Mouse (Mus musculus) heart, embryonic 12.5 days (tissue): Measurements from ENCODE around the gene BC004004. TPM values are rescaled to one million over a fixed set of nuclear protein-coding genes. Genes with fewer than 3 reads are reported as not detected.

ENCODE experiments used
- ATAC-seq: fragments of 200-750 bp; cut with Nextera tagmentation; 2 replicates; pipeline ENCODE4 v1.8.0; 2017; ENCODE audit warnings: moderate TSS enrichment, moderate library complexity; ENCODE audit not compliant: insufficient number of reproducible peaks, low FRiP score
- H3K27ac ChIP-seq: fragments of 300-500 bp; sonication (generic); 2 replicates; pipeline ENCODE4 v1.5.1; 2016; ENCODE audit warnings: mild to moderate bottlenecking, moderate library complexity; ENCODE audit not compliant: poor library complexity, severe bottlenecking
- H3K27me3 ChIP-seq: fragments of 300-500 bp; sonication (generic); replicated peaks from 2 replicates; pipeline ENCODE4 v1.6.1; 2016; ENCODE audit warnings: mild to moderate bottlenecking, moderate library complexity
- H3K36me3 ChIP-seq: fragments of 300-500 bp; sonication (generic); 2 replicates; pipeline ENCODE4 v1.6.1; 2016; ENCODE audit warnings: mild to moderate bottlenecking, moderate library complexity
- H3K4me1 ChIP-seq: fragments of 300-500 bp; sonication (generic); replicated peaks from 2 replicates; pipeline ENCODE4 v1.6.1; 2016; ENCODE audit warnings: mild to moderate bottlenecking
- H3K4me2 ChIP-seq: fragments of 300-500 bp; sonication (generic); 2 replicates; pipeline ENCODE4 v1.6.1; 2016; ENCODE audit warnings: mild to moderate bottlenecking, moderate library complexity
- H3K4me3 ChIP-seq: fragments of 300-500 bp; sonication (generic); 2 replicates; pipeline ENCODE4 v1.5.1; 2016; ENCODE audit warnings: mild to moderate bottlenecking
- H3K9ac ChIP-seq: fragments of 300-500 bp; sonication (generic); 2 replicates; pipeline ENCODE4 v1.6.1; 2016; ENCODE audit warnings: mild to moderate bottlenecking, moderate library complexity
- H3K9me3 ChIP-seq: fragments of 300-500 bp; sonication (generic); replicated peaks from 2 replicates; pipeline ENCODE4 v1.6.1; 2016; ENCODE audit warnings: mild to moderate bottlenecking, moderate library complexity
- WGBS: fragments of 180-500 bp; shearing (Covaris S2); methylation state at CpG from one replicate; pipeline ENCODE4 v1.1.7; 2016; 5-methylcytosine and 5-hydroxymethylcytosine counted together
- polyA plus RNA-seq: library from polyadenylated mRNA; unstranded; fragments of >200 nt; fragmentation: Nextera tagmentation; extraction: Ambion mirVana; gene quantifications from 2 replicates; pipeline ENCODE4 v1.2.1, GENCODE M21; 2016

The BC004004 gene
- polyA plus RNA-seq, result 80.0 and 87.6 TPM in 2 replicates

DNA sequence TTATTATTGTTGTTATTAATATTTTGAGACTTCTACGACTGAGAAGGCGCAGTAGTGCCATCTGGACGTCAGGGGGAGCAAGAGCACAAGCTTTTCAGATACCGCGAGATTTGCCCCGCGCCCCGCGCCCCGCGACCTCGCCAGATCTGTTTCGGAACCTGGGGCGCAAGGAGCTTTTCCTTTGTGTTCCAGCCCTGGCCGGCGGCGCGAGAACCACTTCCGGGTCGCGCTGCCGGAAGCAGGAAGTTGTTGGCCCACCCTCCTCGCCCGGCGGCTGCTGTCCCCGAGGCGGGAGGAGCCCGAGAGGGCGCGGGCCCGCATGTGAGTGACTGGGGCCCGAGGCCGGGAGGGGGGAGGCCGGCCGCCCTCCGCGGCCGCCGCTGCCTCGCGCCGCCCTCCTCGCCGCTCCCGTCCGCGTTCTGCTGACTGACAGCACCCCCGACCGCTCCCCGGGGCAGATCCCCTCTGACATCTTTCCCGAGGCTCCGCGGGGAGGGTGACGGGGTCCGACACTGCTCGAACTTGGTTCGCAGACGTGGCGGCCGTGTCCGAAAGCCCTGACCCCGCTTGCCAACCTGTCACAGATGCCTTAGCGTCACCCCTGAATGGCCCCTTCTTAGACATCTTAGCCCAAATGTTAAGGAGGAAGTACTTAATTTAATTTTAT, at the start of gene BC004004:
Gene BC004004, plus strand, starts transcription at position 107 of the 667 bp plus-strand sequence.
- Histone ChIP-seq H3K36me3 (peaks cover 3% of the 10 kb centered on the region; the same call in 1 of the 2 replicates), H3K27ac (peak within 1 kb of the TSS; percentile 89), H3K9ac (peak within 1 kb of the TSS; percentile 95), H3K4me3 (peak within 1 kb of the TSS; percentile 86), H3K27me3 (no peaks in the 10 kb centered on the region), H3K4me2 (peak within 1 kb of the TSS; percentile 72), H3K4me1 (peaks cover 27% of the 10 kb centered on the region), H3K9me3 (no peaks in the 10 kb centered on the region)
- WGBS, result under 1% methylated on average over 51 of the region's 63 CpGs
- peak; percentile 87 for ATAC-seq

DNA sequence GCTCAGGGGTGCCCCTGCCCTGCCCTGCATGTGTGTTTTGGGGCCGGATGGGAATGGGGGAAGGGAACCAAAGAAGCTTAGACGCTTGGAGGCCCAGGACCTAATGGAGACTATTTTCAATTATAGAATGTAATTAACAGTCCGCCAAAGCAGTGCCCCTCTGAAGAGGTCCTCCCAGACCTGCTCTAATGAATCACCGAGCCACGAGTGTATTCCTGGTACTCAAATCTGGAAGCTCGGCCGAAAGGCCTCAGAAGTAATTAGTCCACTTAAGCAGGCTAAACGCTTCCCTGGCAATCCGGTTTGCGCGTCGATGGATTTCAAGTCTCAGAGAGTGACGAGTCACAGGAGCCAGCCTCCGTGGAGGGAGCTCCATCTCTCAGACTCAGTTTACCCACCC, 48.0 kb upstream of the BC004004 start:
- Histone ChIP-seq H3K36me3 (no peaks in the 10 kb centered on the region), H3K9ac (no peak overlapping the region), H3K27me3 (no peaks in the 10 kb centered on the region), H3K9me3 (no peaks in the 10 kb centered on the region), H3K4me3 (no peak overlapping the region), H3K4me2 (no peak overlapping the region), H3K27ac (no peak overlapping the region), H3K4me1 (no peaks in the 10 kb centered on the region)
- ATAC-seq, result no peak
- WGBS, result 68% methylated on average over 14 of the region's 14 CpGs

DNA sequence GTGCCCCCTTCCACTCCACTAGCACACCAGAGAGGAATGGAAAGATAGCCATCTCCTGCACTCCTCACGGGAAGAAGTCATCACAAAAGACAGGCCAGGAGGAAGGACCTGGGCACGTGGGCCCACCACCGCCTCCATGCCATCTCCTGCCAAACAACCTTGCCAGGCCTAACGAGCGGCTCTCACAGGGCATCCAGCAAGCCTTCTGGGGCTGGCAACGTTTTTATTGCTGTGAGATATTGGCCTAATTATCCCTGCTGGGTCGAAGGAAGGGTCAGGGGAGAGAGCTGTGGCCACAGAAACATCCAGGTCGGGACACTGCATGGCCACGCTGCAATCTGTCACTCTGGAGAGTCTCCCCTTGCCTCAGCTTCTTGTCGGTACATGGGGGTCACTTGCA, 37.5 kb upstream of the BC004004 start:
- WGBS, result 78% methylated on average over 10 of the region's 10 CpGs
- H3K4me1 ChIP-seq, result 0 out of 2 replicates have a peak, but pooled peaks cover 6% of the 10 kb centered on the region

GRCm38 (mm10) chr17:29236111-29236510, 32.5 kb upstream of the BC004004 start:
- Histone ChIP-seq H3K9ac (peak overlapping the region; percentile 29; the same call in 1 of the 2 replicates), H3K4me3 (no peak overlapping the region), H3K27me3 (peaks cover 62% of the 10 kb centered on the region), H3K4me2 (peak overlapping the region; percentile 100; the same call in 1 of the 2 replicates), H3K9me3 (no peaks in the 10 kb centered on the region), H3K4me1 (peaks cover 30% of the 10 kb centered on the region), H3K36me3 (no peaks in the 10 kb centered on the region), H3K27ac (no peak overlapping the region)
- WGBS, result 36% methylated on average over 7 of the region's 7 CpGs
- ATAC-seq, result no peak

More for the DNA sequence above, 37.5 kb upstream of the BC004004 start:
- no peak overlapping the region for H3K4me3 ChIP-seq
- H3K4me2 ChIP-seq, result no peak overlapping the region
- H3K9me3 ChIP-seq, result no peaks in the 10 kb centered on the region
- H3K9ac ChIP-seq, result no peak overlapping the region
- H3K36me3 ChIP-seq, result no peaks in the 10 kb centered on the region
- no peak overlapping the region for H3K27ac ChIP-seq
- ATAC-seq, result no peak
- peaks cover 26% of the 10 kb centered on the region for H3K27me3 ChIP-seq

DNA sequence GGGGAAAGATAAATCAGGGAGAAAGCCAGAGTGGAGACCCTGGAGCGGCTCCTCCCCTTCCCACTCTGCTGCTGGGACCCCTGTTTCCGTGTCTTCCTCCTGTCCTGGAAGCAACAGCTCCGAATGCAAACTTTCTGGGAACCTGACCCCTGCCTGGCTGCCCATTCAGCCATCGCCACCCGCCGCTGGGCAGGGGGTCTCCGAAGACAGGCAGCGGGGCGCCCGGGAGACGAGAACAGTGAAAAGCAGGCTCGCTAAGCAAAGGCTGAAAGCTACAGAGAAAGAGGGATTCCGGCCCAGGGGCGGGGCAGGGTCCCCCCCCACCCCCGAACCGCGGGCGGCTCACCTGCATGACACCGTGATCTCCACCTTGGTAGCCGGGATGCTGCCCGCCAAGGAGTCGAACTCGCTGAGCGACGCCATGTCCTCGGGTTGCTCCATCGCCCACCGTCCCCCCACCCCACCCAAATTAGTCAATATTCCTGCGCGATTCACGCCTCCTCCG, 31.3 kb upstream of the BC004004 start:
- peak overlapping the region; percentile 80 for H3K9ac ChIP-seq
- H3K9me3 ChIP-seq, result no peaks in the 10 kb centered on the region
- no peak for ATAC-seq
- peaks cover 62% of the 10 kb centered on the region for H3K27me3 ChIP-seq
- H3K4me1 ChIP-seq, result peaks cover 35% of the 10 kb centered on the region
- peak overlapping the region; percentile 69 for H3K4me3 ChIP-seq
- H3K4me2 ChIP-seq, result peak overlapping the region; percentile 100
- H3K27ac ChIP-seq, result 0 out of 2 replicates have a peak overlapping the region, but pooled peaks have one; percentile 10
- no peaks in the 10 kb centered on the region for H3K36me3 ChIP-seq
- 2% methylated on average over 29 of the region's 32 CpGs for WGBS

DNA sequence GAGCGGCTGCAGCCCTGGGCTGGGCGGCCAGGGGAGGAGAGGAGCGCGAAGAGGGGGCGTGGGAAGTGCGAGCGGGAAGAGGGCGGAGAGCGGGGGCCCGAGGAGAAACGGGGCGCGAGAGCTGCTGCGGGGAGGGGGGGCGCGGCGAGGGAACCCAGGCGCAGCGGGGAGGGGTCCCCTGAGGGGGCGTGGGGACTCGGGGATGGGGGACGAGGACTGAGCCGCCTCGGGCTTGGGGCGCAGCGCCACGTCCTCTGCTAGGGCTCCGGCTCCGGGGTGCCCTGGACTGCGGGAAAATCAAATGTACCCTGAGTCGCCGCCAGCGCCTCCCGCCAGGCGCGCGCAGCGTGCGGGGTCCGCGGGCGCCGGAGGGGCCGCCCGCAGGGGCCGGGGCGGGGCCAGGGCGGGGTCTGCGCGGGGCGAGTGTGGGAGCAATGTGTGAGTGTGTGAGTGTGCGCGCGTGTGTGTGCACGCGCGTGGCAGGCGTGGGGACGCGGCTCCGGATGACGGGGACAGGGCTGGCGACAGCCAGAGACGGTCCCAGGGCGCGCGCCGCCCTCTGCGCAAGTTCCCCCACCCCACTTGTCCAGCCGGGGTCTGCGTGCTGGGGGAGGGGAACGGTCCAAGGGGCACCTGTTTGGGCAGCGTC, 30.7 kb upstream of the BC004004 start, which contains the start of gene Cpne5:
Gene Cpne5, minus strand, starts transcription at position 396 of the 649 bp plus-strand sequence.
- peak within 1 kb of the TSS; percentile 80 for H3K9ac ChIP-seq
- H3K4me2 ChIP-seq, result peak within 1 kb of the TSS; percentile 100
- peaks cover 35% of the 10 kb centered on the region for H3K4me1 ChIP-seq
- H3K36me3 ChIP-seq, result no peaks in the 10 kb centered on the region
- peak within 1 kb of the TSS; percentile 69 for H3K4me3 ChIP-seq
- peak within 1 kb of the TSS; percentile 10; the same call in 1 of the 2 replicates for H3K27ac ChIP-seq
- H3K9me3 ChIP-seq, result no peaks in the 10 kb centered on the region
- peaks cover 66% of the 10 kb centered on the region for H3K27me3 ChIP-seq
- ATAC-seq, result peak; percentile 53
- under 1% methylated on average over 70 of the region's 73 CpGs for WGBS

GRCm38 (mm10) chr17:29238421-29238945, 30.1 kb upstream of the BC004004 start:
- 2% methylated on average over 23 of the region's 23 CpGs for WGBS
- Histone ChIP-seq H3K27me3 (peaks cover 69% of the 10 kb centered on the region), H3K9ac (peak overlapping the region; percentile 80)

GRCm38 (mm10) chr17:29244912-29245311, 23.7 kb upstream of the BC004004 start:
- peaks cover 51% of the 10 kb centered on the region for H3K4me1 ChIP-seq
- no peak overlapping the region for H3K27ac ChIP-seq
- ATAC-seq, result no peak
- no peak overlapping the region for H3K9ac ChIP-seq
- 34% methylated on average over 11 of the region's 12 CpGs for WGBS
- H3K4me3 ChIP-seq, result no peak overlapping the region
- H3K36me3 ChIP-seq, result peaks cover 6% of the 10 kb centered on the region
- H3K4me2 ChIP-seq, result no peak overlapping the region
- no peaks in the 10 kb centered on the region for H3K9me3 ChIP-seq
- peaks cover 14% of the 10 kb centered on the region; the same call in 1 of the 2 replicates for H3K27me3 ChIP-seq

More at GRCm38 (mm10) chr17:29238421-29238945, 30.1 kb upstream of the BC004004 start:
- Histone ChIP-seq H3K9me3 (no peaks in the 10 kb centered on the region), H3K4me2 (peak overlapping the region; percentile 100), H3K4me3 (peak overlapping the region; percentile 69), H3K4me1 (peaks cover 32% of the 10 kb centered on the region), H3K36me3 (no peaks in the 10 kb centered on the region), H3K27ac (no peak overlapping the region)
- ATAC-seq, result no peak

GRCm38 (mm10) chr17:29245725-29246124, 22.9 kb upstream of the BC004004 start:
- Histone ChIP-seq H3K4me1 (peaks cover 58% of the 10 kb centered on the region), H3K36me3 (peaks cover 13% of the 10 kb centered on the region), H3K27ac (no peak overlapping the region), H3K9me3 (no peaks in the 10 kb centered on the region), H3K4me3 (no peak overlapping the region), H3K9ac (no peak overlapping the region), H3K4me2 (no peak overlapping the region), H3K27me3 (peaks cover 9% of the 10 kb centered on the region; the same call in 1 of the 2 replicates)
- no peak for ATAC-seq
- WGBS, result 58% methylated on average over 7 of the region's 7 CpGs

GRCm38 (mm10) chr17:29246602-29247001, 22.0 kb upstream of the BC004004 start:
- no peak overlapping the region for H3K4me3 ChIP-seq
- peaks cover 63% of the 10 kb centered on the region for H3K4me1 ChIP-seq
- ATAC-seq, result no peak
- no peak overlapping the region for H3K4me2 ChIP-seq
- no peaks in the 10 kb centered on the region for H3K9me3 ChIP-seq
- no peak overlapping the region for H3K27ac ChIP-seq
- H3K9ac ChIP-seq, result no peak overlapping the region
- peaks cover 9% of the 10 kb centered on the region; the same call in 1 of the 2 replicates for H3K27me3 ChIP-seq
- 36% methylated on average over 5 of the region's 5 CpGs for WGBS
- peaks cover 21% of the 10 kb centered on the region for H3K36me3 ChIP-seq

DNA sequence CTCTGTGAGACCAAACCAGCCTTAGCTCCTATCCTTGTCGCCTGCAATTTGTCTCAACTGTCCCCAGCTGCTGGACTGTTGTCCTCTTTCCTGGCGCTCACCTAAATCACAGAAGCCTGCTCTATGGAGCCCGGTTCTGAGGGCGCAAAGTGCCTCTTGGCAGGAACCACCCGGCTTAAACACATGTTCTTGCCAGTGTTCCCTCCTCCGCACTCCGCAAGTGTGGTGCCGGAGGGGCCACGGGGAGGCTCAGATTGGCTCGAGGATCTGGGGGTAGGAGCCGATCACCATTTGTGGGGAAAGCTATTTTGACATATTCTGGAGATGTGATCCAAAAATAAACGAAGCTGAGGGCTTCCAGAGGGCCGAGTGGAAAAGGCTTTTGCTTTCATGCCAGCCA, 20.7 kb upstream of the BC004004 start:
- Histone ChIP-seq H3K36me3 (peaks cover 29% of the 10 kb centered on the region), H3K4me2 (no peak overlapping the region; the same call in 1 of the 2 replicates), H3K4me1 (peaks cover 74% of the 10 kb centered on the region), H3K9ac (no peak overlapping the region), H3K27me3 (peaks cover 5% of the 10 kb centered on the region; the same call in 1 of the 2 replicates), H3K9me3 (no peaks in the 10 kb centered on the region), H3K27ac (peak overlapping the region; percentile 70), H3K4me3 (no peak overlapping the region)
- no peak for ATAC-seq
- 60% methylated on average over 13 of the region's 13 CpGs for WGBS
